8 mouse cellular contexts compared by ENCODE assay signal in genomic region chr1:191964773-191965481, GRCm38 (mm10). TPM values are rescaled to one million over a fixed set of nuclear protein-coding genes. Genes with fewer than 3 reads are reported as not detected.
DNase-seq lines count a peak whose midpoint lies in the region; ATAC-seq and TF ChIP-seq lines count a peak whose summit lies in the region.

No protein-coding gene starts in this region.

- no peaks in the 10 kb centered on the region for H3K27me3 ChIP-seq in Patski

- DNase-seq in Patski (ENCODE audit: low read depth, low spot score), result peak; percentile 56
- peak; percentile 62 for DNase-seq in cerebellum, adult 9-11 months
- peak; percentile 66 to 73 for DNase-seq in frontal cortex, postnatal 25 days (ENCODE audit: low spot score in 2 of 2)
- peak; percentile 81 for DNase-seq in hindlimb bud, embryonic 11.5 days (ENCODE audit: extremely low spot score, low read depth, low spot score)
- peak; percentile 74 to 80 for DNase-seq in left cerebral cortex, adult 2 months (ENCODE audit: extremely low spot score in 1 of 2, low spot score in 2 of 2)
- peak; percentile 71 for DNase-seq in right cerebral cortex, adult 18-20 months
- DNase-seq in urinary bladder, postnatal 25 days (ENCODE audit: low spot score), result peak; percentile 66

- peak; percentile 91 for TF ChIP-seq CTCF in Patski (IDR thresholded peaks at IDR 0.05)
- TF ChIP-seq CTCF in left cerebral cortex, adult 2 months (IDR thresholded peaks at IDR 0.05), result peak; percentile 93

- no peak for ATAC-seq in Patski
- ATAC-seq in megakaryocyte, adult 5-6 weeks (ENCODE audit: poor library complexity, severe bottlenecking), result peak; percentile 87

- intact Hi-C loops in left cerebral cortex, adult 2 months (cut with DNase I), result loop anchor here (1.0 kb wide), 2 partner anchors 128 to 130 kb away; no protein-coding TSS in a partner anchor

- CTCF ChIA-PET in Patski (lab: Charles Lee), result interaction anchor here (0.7 to 4.0 kb wide), 30 partner anchors 9 to 389 kb away, joined by 3 to 84 read pairs (median 5); partner anchors contain the start of genes Dtl, Ints7 and Traf5

- in situ Hi-C loops in Patski (cut with MboI; ENCODE audit: low pct_unique_long_range_greater_than_20kb), result loop anchor here (5.0 kb wide), 1 partner anchor 127 kb away; the partner anchor contains the start of gene Traf5

- no peak overlapping the region for H3K27ac ChIP-seq in left cerebral cortex, adult 2 months

- H3K4me3 ChIP-seq in left cerebral cortex, adult 2 months, result no peak overlapping the region

- POLR2A ChIA-PET in Patski (lab: Charles Lee), result interaction anchor here (0.6 to 3.0 kb wide), 4 partner anchors 127 to 305 kb away, joined by 3 to 11 read pairs (median 3); partner anchors contain the start of gene Traf5

RNA-seq across cellular contexts. Expression of gene Rd3, which starts 12.2 kb away (rescaled TPM):
- polyA plus RNA-seq in Patski (2021), result 0.06 TPM
- total RNA-seq in left cerebral cortex, adult 2 months (2021), result under 1 TPM; 0.18 to 0.21 TPM
- total RNA-seq in megakaryocyte, adult 5-6 weeks (2015), result 0.18 and 0.38 TPM in 2 replicates
- total RNA-seq in megakaryocyte, adult 5-6 weeks (2017), result 0.22 TPM in 1 of 2 replicates, not detected in the other

RNA-seq across cellular contexts. Expression of gene Slc30a1, which starts 58.4 kb away (rescaled TPM):
- 17.4 TPM for polyA plus RNA-seq in Patski (2021)
- total RNA-seq in left cerebral cortex, adult 2 months (2021), result 10 to 100 TPM; 33.3 to 36.3 TPM
- total RNA-seq in megakaryocyte, adult 5-6 weeks (2015), result 10.1 TPM in 2 replicates
- 11.2 and 12.1 TPM in 2 replicates for total RNA-seq in megakaryocyte, adult 5-6 weeks (2017)
